In genomic region chr1:64956479-64956961, GRCm38 (mm10) we compare ENCODE assay signal across 8 mouse cellular contexts. TPM values are rescaled to one million over a fixed set of nuclear protein-coding genes. Genes with fewer than 3 reads are reported as not detected.
DNase-seq lines count a peak whose midpoint lies in the region; ATAC-seq lines count a peak whose summit lies in the region.

TSS of gene Plekhm3 (minus strand) at chr1:64956824.

- ATAC-seq in heart, embryonic 15.5 days (replicated peaks; ENCODE audit: insufficient number of reproducible peaks, insufficient read depth, low FRiP score, low read depth): peak; percentile 81
- peak; percentile 94 for ATAC-seq in liver, embryonic 12.5 days

- no peaks in the 10 kb centered on the region for H3K36me3 ChIP-seq in forebrain, embryonic 10.5 days (replicated peaks)
- no peaks in the 10 kb centered on the region for H3K36me3 ChIP-seq in heart, embryonic 15.5 days
- no peaks in the 10 kb centered on the region for H3K36me3 ChIP-seq in liver, embryonic 12.5 days
- H3K36me3 ChIP-seq in splenic B cell, adult 2 months (ENCODE audit: control insufficient read depth, insufficient read depth, low read length, poor library complexity, severe bottlenecking): no peaks in the 10 kb centered on the region

- no peaks in the 10 kb centered on the region for H3K27me3 ChIP-seq in forebrain, embryonic 10.5 days (ENCODE audit: poor library complexity, severe bottlenecking)
- no peaks in the 10 kb centered on the region for H3K27me3 ChIP-seq in heart, embryonic 15.5 days
- no peaks in the 10 kb centered on the region for H3K27me3 ChIP-seq in liver, embryonic 12.5 days (replicated peaks)
- H3K27me3 ChIP-seq in splenic B cell, adult 2 months (ENCODE audit: control insufficient read depth, insufficient read depth, low read length, poor library complexity, severe bottlenecking): no peaks in the 10 kb centered on the region

- H3K27ac ChIP-seq in forebrain, embryonic 10.5 days: peak within 1 kb of the TSS; percentile 93
- H3K27ac ChIP-seq in heart, embryonic 15.5 days: peak within 1 kb of the TSS; percentile 68
- H3K27ac ChIP-seq in liver, embryonic 12.5 days: peak within 1 kb of the TSS; percentile 52; the same call in 1 of the 2 replicates

- H3K4me1 ChIP-seq in forebrain, embryonic 10.5 days: peaks cover 11% of the 10 kb centered on the region
- peaks cover 4% of the 10 kb centered on the region; the same call in 1 of the 2 replicates for H3K4me1 ChIP-seq in heart, embryonic 15.5 days (replicated peaks)
- peaks cover 5% of the 10 kb centered on the region for H3K4me1 ChIP-seq in liver, embryonic 12.5 days

- WGBS in forebrain, embryonic 10.5 days: under 1% methylated on average over 43 of the region's 43 CpGs
- under 1% methylated on average over 42 of the region's 43 CpGs for WGBS in heart, embryonic 15.5 days
- under 1% methylated on average over 43 of the region's 43 CpGs for WGBS in liver, embryonic 12.5 days (ENCODE audit: insufficient replicate concordance)

- peaks cover 7% of the 10 kb centered on the region; the same call in 1 of the 2 replicates for H3K9me3 ChIP-seq in forebrain, embryonic 10.5 days
- 0 out of 2 replicates have a peak, but pooled peaks cover 2% of the 10 kb centered on the region for H3K9me3 ChIP-seq in heart, embryonic 15.5 days (replicated peaks)
- no peaks in the 10 kb centered on the region for H3K9me3 ChIP-seq in liver, embryonic 12.5 days (replicated peaks)

- peak within 1 kb of the TSS; percentile 79 for H3K4me2 ChIP-seq in heart, embryonic 15.5 days
- peak within 1 kb of the TSS; percentile 62 for H3K4me2 ChIP-seq in liver, embryonic 12.5 days

- H3K4me3 ChIP-seq in forebrain, embryonic 10.5 days: peak within 1 kb of the TSS; percentile 89
- H3K4me3 ChIP-seq in heart, embryonic 15.5 days: peak within 1 kb of the TSS; percentile 98
- peak within 1 kb of the TSS; percentile 79 for H3K4me3 ChIP-seq in liver, embryonic 12.5 days

- peak; percentile 39 to 55 for DNase-seq in CD8-positive naive resting alpha-beta T cell, adult 2 months (ENCODE audit: low read depth in 2 of 2, low spot score in 2 of 2)
- DNase-seq in c-Kit-positive CD71-negative TER-119-negative erythroid progenitor cells, embryonic 14.5 days (ENCODE audit: low read depth): peak; percentile 50
- DNase-seq in forebrain, embryonic 10.5 days (ENCODE audit: extremely low spot score, low spot score): peak; percentile 87
- peak; percentile 82 for DNase-seq in kidney, postnatal 14 days
- peak; percentile 73 for DNase-seq in naive thymus-derived CD4-positive, alpha-beta T cell, adult 2 months (ENCODE audit: low read depth)
- DNase-seq in splenic B cell, adult 2 months (ENCODE audit: low read depth, low spot score): peak; percentile 67

- H3K9ac ChIP-seq in heart, embryonic 15.5 days: peak within 1 kb of the TSS; percentile 93
- peak within 1 kb of the TSS; percentile 75 for H3K9ac ChIP-seq in liver, embryonic 12.5 days

RNA-seq across cellular contexts. Expression of gene Plekhm3, which starts in this region (rescaled TPM):
- 6.2 and 7.2 TPM in 2 replicates for polyA plus RNA-seq in forebrain, embryonic 10.5 days (2016; fragmentation: Nextera tagmentation; extraction: Ambion mirVana)
- 5.8 and 7.7 TPM in 2 replicates for polyA plus RNA-seq in heart, embryonic 15.5 days (2015; fragmentation: Nextera tagmentation; extraction: Ambion mirVana)
- polyA plus RNA-seq in liver, embryonic 12.5 days (2016; fragmentation: Nextera tagmentation; extraction: Ambion mirVana): 3.1 and 3.8 TPM in 2 replicates

Comparison
In these comparisons a context has a peak if more than half of its experiments do, and no peak if none do; other contexts are left out.
1. Peak in every context shown above with its lines: DNase-seq, ATAC-seq, H3K4me3 ChIP-seq and H3K27ac ChIP-seq.